Mouse (Mus musculus): ENCODE results near the gene C1rl.

Gene C1rl

GRCm38 (mm10) chr6:124542284-124542683, 49.4 kb downstream of the C1rl start, which contains the start of gene C1s1:
TSS of gene C1s1 (minus strand) at chr6:124542359.
- peak; percentile 73 for TF ChIP-seq GATA4 (IDR thresholded peaks at IDR 0.05; ENCODE audit: insufficient replicate concordance, low read length)

- TF ChIP-seq GATA4 (IDR thresholded peaks at IDR 0.05; ENCODE audit: insufficient replicate concordance, low read length) = no peak
Observed at GRCm38 (mm10) chr6:124544466-124544865, 51.6 kb downstream of the C1rl start.

- TF ChIP-seq GATA4 (IDR thresholded peaks at IDR 0.05; ENCODE audit: insufficient replicate concordance, low read length) = no peak
Observed at GRCm38 (mm10) chr6:124545425-124545824, 52.5 kb downstream of the C1rl start.

GRCm38 (mm10) chr6:124549023-124549550, 56.2 kb downstream of the C1rl start:
- TF ChIP-seq GATA4 (IDR thresholded peaks at IDR 0.05; ENCODE audit: insufficient replicate concordance, low read length) = no peak

GRCm38 (mm10) chr6:124552766-124553165, 59.9 kb downstream of the C1rl start:
- no peak for TF ChIP-seq GATA4 (IDR thresholded peaks at IDR 0.05; ENCODE audit: insufficient replicate concordance, low read length)

Data from liver, adult (tissue).